Mouse (Mus musculus) cerebellum, adult 2 months (tissue): ENCODE measurements around the gene Arl4d.

ENCODE experiments used
- CTCF ChIP-seq: fragments of 200-500 bp; IDR thresholded peaks from 2 replicates; pipeline ENCODE4 v1.5.1; 2011; ENCODE audit warnings: low read depth, mild to moderate bottlenecking, control low read depth, low read length, moderate library complexity, borderline replicate concordance; ENCODE audit not compliant: insufficient read depth
- POLR2A ChIP-seq: fragments of 200-500 bp; IDR thresholded peaks from 2 replicates; pipeline ENCODE4 v1.6.1; 2011; ENCODE audit warnings: low read length, control low read depth, borderline replicate concordance; ENCODE audit not compliant: insufficient read depth

DNA sequence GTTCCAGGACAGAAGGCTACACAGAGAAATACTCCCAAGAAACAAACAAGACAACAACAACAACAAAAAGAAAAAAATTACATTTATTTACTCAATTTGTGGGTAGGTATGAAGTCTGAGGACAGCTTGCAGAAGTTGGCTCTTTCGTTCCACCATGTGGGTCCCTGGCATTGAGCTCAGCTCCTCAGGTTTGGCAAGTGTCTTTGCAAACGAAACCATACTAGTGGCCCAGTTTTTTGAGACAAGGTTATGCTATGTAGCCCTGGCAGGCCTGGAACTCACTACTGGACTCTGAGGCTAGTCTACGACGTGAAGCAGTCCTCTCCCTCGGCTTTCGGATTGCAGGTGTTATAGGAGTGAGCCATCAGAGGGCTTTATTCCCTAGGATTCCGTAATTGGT lies 34.6 kb downstream of the Arl4d start:
- TF ChIP-seq CTCF (no peak), POLR2A (no peak)
